Mouse (Mus musculus) cortical plate, adult 2 months (tissue): ENCODE measurements around the gene Atxn7l2.

Experiments used
- CTCF ChIP-seq: fragments of 200-500 bp; IDR thresholded peaks from 2 replicates; pipeline ENCODE4 v1.5.1; 2011; ENCODE audit warnings: mild to moderate bottlenecking, control low read depth, low read length; ENCODE audit not compliant: insufficient read depth; ENCODE audit errors: extremely low read depth
- POLR2A ChIP-seq: fragments of 200-500 bp; IDR thresholded peaks from 2 replicates; pipeline ENCODE4 v1.6.1; 2011; ENCODE audit warnings: mild to moderate bottlenecking, low read length, control low read depth; ENCODE audit not compliant: insufficient read depth; ENCODE audit errors: extremely low read depth

DNA sequence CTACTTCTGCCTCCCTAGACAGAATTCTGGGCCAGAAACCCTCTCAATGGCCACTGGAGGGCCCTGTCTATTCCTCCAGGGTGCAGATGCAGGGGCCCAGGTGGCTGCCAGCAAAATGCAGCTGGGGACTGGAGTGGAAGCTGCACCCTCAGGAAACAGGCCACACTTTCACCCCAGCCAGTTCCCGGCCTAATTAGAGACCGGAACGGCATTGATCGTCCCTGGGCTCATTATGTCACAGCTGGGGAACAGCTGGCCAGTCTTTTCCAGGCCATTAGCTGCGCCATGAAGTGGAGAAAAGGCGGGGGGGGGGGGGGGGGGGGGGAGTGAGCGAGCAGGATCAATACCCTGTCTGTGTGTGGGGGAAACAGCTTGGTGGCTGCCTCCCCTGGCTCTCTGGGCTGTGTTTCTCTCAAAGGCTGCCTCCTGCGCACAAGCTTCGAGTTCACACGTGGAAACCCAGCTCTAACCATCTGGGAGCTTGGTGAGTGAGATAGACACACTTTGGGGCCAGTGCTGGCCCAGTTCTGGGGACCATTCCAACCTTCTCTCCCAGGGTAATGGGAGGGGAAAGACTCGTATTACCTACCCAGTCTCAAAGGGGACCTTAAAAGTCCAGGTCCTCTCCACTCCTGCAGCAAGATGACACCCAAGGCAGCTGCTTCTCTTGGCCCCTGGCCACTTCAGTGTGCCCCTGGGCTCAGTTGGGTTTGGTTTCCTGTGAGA, 44.1 kb downstream of the Atxn7l2 start:
- TF ChIP-seq CTCF (peak; percentile 26; the same call in 1 of the 2 replicates), POLR2A (no peak)
